Comparison of ENCODE assay signal across 9 mouse cellular contexts in the genomic region with DNA sequence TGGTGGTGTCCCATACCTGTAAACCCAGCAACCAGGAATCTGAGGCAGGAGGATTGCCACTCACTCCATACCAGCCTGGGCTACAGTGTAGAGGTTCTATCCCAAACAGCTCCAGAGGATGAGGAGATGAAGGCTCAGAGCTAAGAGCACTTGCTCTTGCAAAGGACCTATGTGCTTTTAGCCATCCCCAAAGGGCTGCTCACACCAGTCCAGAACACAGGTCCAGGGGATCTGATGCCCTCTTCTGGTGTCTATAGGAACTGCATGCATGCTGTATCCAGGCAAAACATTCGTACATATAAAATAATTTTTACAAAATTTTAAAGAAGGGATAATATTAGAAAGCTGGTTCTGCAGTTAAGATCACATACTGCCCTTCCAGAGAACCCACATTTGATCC. TPM values are rescaled to one million over a fixed set of nuclear protein-coding genes. Genes with fewer than 3 reads are reported as not detected.
DNase-seq lines count a peak whose midpoint lies in the region; ATAC-seq and TF ChIP-seq lines count a peak whose summit lies in the region.
"Had no signal": no experiment of that assay in that cellular context is flagged by ENCODE, and none has a peak within 500 bp of the region (broad histone marks: within the 10 kb centered on the region; RNA-seq: fewer than 3 reads in every experiment).

No protein-coding gene starts in this region.

- dilution Hi-C loops in CH12.LX (cut with MboI; ENCODE audit: extremely low pct_ligation_motif_present, extremely low pct_unique_long_range_greater_than_20kb, low sequenced_read_pairs), result no loop called here

- peaks cover 3 to 13% of the 10 kb centered on the region in 2 experiments for H3K4me1 ChIP-seq in CH12.LX (ENCODE audit: control insufficient read depth in 1 of 2, insufficient read depth in 2 of 2)
- peaks cover 11% of the 10 kb centered on the region for H3K4me1 ChIP-seq in embryonic facial prominence, embryonic 10.5 days
- H3K4me1 ChIP-seq in neural tube, embryonic 11.5 days (ENCODE audit: control insufficient read depth, insufficient read depth, low read length), result no peaks in the 10 kb centered on the region

- H3K27ac ChIP-seq in CH12.LX (ENCODE audit: insufficient read depth, low read depth), result no peak overlapping the region
- H3K27ac ChIP-seq in embryonic facial prominence, embryonic 10.5 days (replicated peaks), result no peak overlapping the region
- H3K27ac ChIP-seq in neural tube, embryonic 11.5 days (ENCODE audit: low read depth, low read length), result no peak overlapping the region
- H3K27ac ChIP-seq: heart, embryonic 15.5 days had no signal

- in situ Hi-C loops in CH12.LX (cut with MboI; ENCODE audit: low pct_ligation_motif_present, low pct_unique_long_range_greater_than_20kb, low sequenced_read_pairs), result loop anchor here (5.0 kb wide), 1 partner anchor 56 kb away; no protein-coding TSS in a partner anchor

- ATAC-seq in cerebellum, adult (ENCODE audit: insufficient number of reproducible peaks, low FRiP score, low TSS enrichment), result no peak
- ATAC-seq in neural tube, embryonic 11.5 days (ENCODE audit: insufficient read depth, low FRiP score, low TSS enrichment), result no peak

- no peak overlapping the region for H3K4me2 ChIP-seq in CH12.LX (ENCODE audit: insufficient read depth, low read depth, poor library complexity, severe bottlenecking)
- no peak overlapping the region for H3K4me2 ChIP-seq in neural tube, embryonic 11.5 days (ENCODE audit: low read depth)
- H3K4me2 ChIP-seq: heart, embryonic 15.5 days had no signal

- H3K4me3 ChIP-seq in CH12.LX (replicated peaks in 1 of 3; ENCODE audit: low read depth in 2 of 3, low read length in 2 of 3, poor library complexity in 1 of 3), result no peak overlapping the region
- no peak overlapping the region for H3K4me3 ChIP-seq in embryonic facial prominence, embryonic 10.5 days
- H3K4me3 ChIP-seq in neural tube, embryonic 11.5 days (ENCODE audit: low read depth, low read length), result no peak overlapping the region
- H3K4me3 ChIP-seq: heart, embryonic 15.5 days had no signal

- 80% methylated on average over 1 of the region's 1 CpGs for WGBS in embryonic facial prominence, embryonic 10.5 days
- WGBS in neural tube, embryonic 11.5 days, result 79% methylated on average over 1 of the region's 1 CpGs

- no peaks in the 10 kb centered on the region for H3K79me2 ChIP-seq in CH12.LX (replicated peaks; ENCODE audit: control insufficient read depth, extremely low read depth, insufficient read depth, poor library complexity, severe bottlenecking)

- no peak overlapping the region for H3K9ac ChIP-seq in CH12.LX (ENCODE audit: insufficient read depth, low read depth)
- H3K9ac ChIP-seq in neural tube, embryonic 11.5 days (ENCODE audit: low read length), result no peak overlapping the region
- H3K9ac ChIP-seq: heart, embryonic 15.5 days had no signal

- no peak for TF ChIP-seq EP300 in CH12.LX (IDR thresholded peaks at IDR 0.05; ENCODE audit: low read length)

- peaks cover 38 to 74% of the 10 kb centered on the region in 2 experiments for H3K36me3 ChIP-seq in CH12.LX (replicated peaks in 1 of 2; ENCODE audit: control insufficient read depth in 1 of 2, insufficient read depth in 1 of 2, low read length in 1 of 2)
- peaks cover 58% of the 10 kb centered on the region for H3K36me3 ChIP-seq in embryonic facial prominence, embryonic 10.5 days (replicated peaks)
- peaks cover 2% of the 10 kb centered on the region; the same call in 1 of the 2 replicates for H3K36me3 ChIP-seq in neural tube, embryonic 11.5 days (ENCODE audit: control insufficient read depth, insufficient read depth, low read length)

- no peaks in the 10 kb centered on the region for H3K27me3 ChIP-seq in CH12.LX (replicated peaks)
- H3K27me3 ChIP-seq in embryonic facial prominence, embryonic 10.5 days (replicated peaks; ENCODE audit: low read depth, poor library complexity, severe bottlenecking), result no peaks in the 10 kb centered on the region
- no peaks in the 10 kb centered on the region for H3K27me3 ChIP-seq in neural tube, embryonic 11.5 days (ENCODE audit: control insufficient read depth, insufficient read depth, low read length)
- H3K27me3 ChIP-seq: heart, embryonic 15.5 days had no signal

- TF ChIP-seq CTCF in CH12.LX (conservative IDR thresholded peaks at IDR 0.05 in 1 of 2, IDR thresholded peaks at IDR 0.05 in 1 of 2; ENCODE audit: low read depth in 2 of 2, low read length in 2 of 2), result peak; percentile 65 to 97

- peaks cover 6% of the 10 kb centered on the region for H3K9me3 ChIP-seq in CH12.LX (replicated peaks; ENCODE audit: low read length)
- H3K9me3 ChIP-seq in embryonic facial prominence, embryonic 10.5 days, result 0 out of 2 replicates have a peak, but pooled peaks cover 4% of the 10 kb centered on the region
- H3K9me3 ChIP-seq in neural tube, embryonic 11.5 days (ENCODE audit: control insufficient read depth, low read length), result no peaks in the 10 kb centered on the region
- H3K9me3 ChIP-seq: heart, embryonic 15.5 days had no signal

- TF ChIP-seq RAD21 in CH12.LX (IDR thresholded peaks at IDR 0.05; ENCODE audit: low read depth, low read length), result peak; percentile 25

- peak; percentile 48 to 53 for DNase-seq in cerebellum, adult 18-20 months
- peak; percentile 27 for DNase-seq in layer of hippocampus, adult 11-12 months (ENCODE audit: low spot score)
- DNase-seq in layer of hippocampus, adult 9-10 months (ENCODE audit: low spot score), result no peak
- DNase-seq in CH12.LX (ENCODE audit: extremely low read depth), result peak; percentile 44
- DNase-seq in embryonic facial prominence, embryonic 10.5 days (ENCODE audit: low spot score), result peak; percentile 42
- DNase-seq in neural tube, embryonic 11.5 days (ENCODE audit: low spot score), result peak; percentile 36
- DNase-seq in kidney, adult 11 months, result no peak

- no peak for TF ChIP-seq POLR2A in CH12.LX (IDR thresholded peaks at IDR 0.05; ENCODE audit: low read depth, low read length)

TF ChIP-seq in CH12.LX, 34 proteins besides CTCF, POLR2A, EP300 and RAD21:
- TF ChIP-seq MYC (IDR thresholded peaks at IDR 0.05; ENCODE audit: low read depth, low read length) (no peak), SMC3 (IDR thresholded peaks at IDR 0.05; ENCODE audit: low read depth, low read length) (peak; percentile 45)

RNA-seq across cellular contexts. Expression of a gene that starts 5.0 kb away (rescaled TPM):
- total RNA-seq in CH12.LX (2012; rRNA removed), result 11.2 and 12.8 TPM in 2 replicates
- 14.6 and 17.3 TPM in 2 replicates for total RNA-seq in CH12.LX (2014; rRNA removed)
- polyA plus RNA-seq in CH12.LX (2012; ENCODE audit: insufficient read length, low read depth), result 13.6 and 16.3 TPM in 2 replicates
- 22.1 and 25.1 TPM in 2 replicates for polyA plus RNA-seq in embryonic facial prominence, embryonic 10.5 days (2016; fragmentation: Nextera tagmentation; extraction: Ambion mirVana)
- 19.2 and 20.1 TPM in 2 replicates for polyA plus RNA-seq in neural tube, embryonic 11.5 days (2014; fragmentation: Nextera tagmentation; extraction: Ambion mirVana)

RNA-seq across cellular contexts. Expression of a gene that starts 15.2 kb away (rescaled TPM):
- total RNA-seq in CH12.LX (2012; rRNA removed) (69.4 and 90.1 TPM in 2 replicates), CH12.LX (2014; rRNA removed) (73.7 and 74.6 TPM in 2 replicates)
- polyA plus RNA-seq in CH12.LX (2012; ENCODE audit: insufficient read length, low read depth), result 75.2 and 80.5 TPM in 2 replicates
- 52.8 and 55.9 TPM in 2 replicates for polyA plus RNA-seq in embryonic facial prominence, embryonic 10.5 days (2016; fragmentation: Nextera tagmentation; extraction: Ambion mirVana)
- 47.1 and 50.9 TPM in 2 replicates for polyA plus RNA-seq in neural tube, embryonic 11.5 days (2014; fragmentation: Nextera tagmentation; extraction: Ambion mirVana)

RNA-seq across cellular contexts. Expression of a gene that starts 15.3 kb away (rescaled TPM):
- total RNA-seq in CH12.LX (2012; rRNA removed) (28.9 and 35.8 TPM in 2 replicates), CH12.LX (2014; rRNA removed) (24.8 and 28.0 TPM in 2 replicates)
- 45.6 and 53.5 TPM in 2 replicates for polyA plus RNA-seq in CH12.LX (2012; ENCODE audit: insufficient read length, low read depth)
- 63.5 and 63.9 TPM in 2 replicates for polyA plus RNA-seq in embryonic facial prominence, embryonic 10.5 days (2016; fragmentation: Nextera tagmentation; extraction: Ambion mirVana)
- 48.5 and 51.9 TPM in 2 replicates for polyA plus RNA-seq in neural tube, embryonic 11.5 days (2014; fragmentation: Nextera tagmentation; extraction: Ambion mirVana)

RNA-seq across cellular contexts. Expression of a gene that starts 52.4 kb away (rescaled TPM):
- total RNA-seq in CH12.LX (2012; rRNA removed) (20.8 and 26.0 TPM in 2 replicates), CH12.LX (2014; rRNA removed) (33.0 and 34.6 TPM in 2 replicates)
- 42.2 and 42.4 TPM in 2 replicates for polyA plus RNA-seq in CH12.LX (2012; ENCODE audit: insufficient read length, low read depth)
- polyA plus RNA-seq in embryonic facial prominence, embryonic 10.5 days (2016; fragmentation: Nextera tagmentation; extraction: Ambion mirVana), result 26.3 and 27.7 TPM in 2 replicates
- polyA plus RNA-seq in neural tube, embryonic 11.5 days (2014; fragmentation: Nextera tagmentation; extraction: Ambion mirVana), result 8.4 and 10.0 TPM in 2 replicates

Comparison
In these comparisons a context has a peak if more than half of its experiments do, and no peak if none do; other contexts are left out.
1. DNase-seq: peak in cerebellum, adult 18-20 months (2 of 2), layer of hippocampus, adult 11-12 months (single experiment), CH12.LX (single experiment), embryonic facial prominence, embryonic 10.5 days (single experiment) and neural tube, embryonic 11.5 days (single experiment); none in layer of hippocampus, adult 9-10 months (single experiment) and kidney, adult 11 months (single experiment).